Mouse (Mus musculus) testis, adult 2 months (tissue): Measurements from ENCODE around the gene Cox18. TPM values are rescaled to one million over a fixed set of nuclear protein-coding genes. Genes with fewer than 3 reads are reported as not detected.
"Not testable (repeated sequence)": the region's sequence is repeated elsewhere in the genome, so short reads cannot be mapped to it uniquely, and the experiment has no call there.

ENCODE experiments used
- H3K27ac ChIP-seq: fragments of 200-500 bp; 2 replicates; pipeline ENCODE4 v1.5.1; 2012; ENCODE audit warnings: low read depth, low read length; ENCODE audit not compliant: control insufficient read depth, insufficient read depth
- H3K27me3 ChIP-seq: fragments of 200-500 bp; 2 replicates; pipeline ENCODE4 v1.6.1; 2012; ENCODE audit warnings: mild to moderate bottlenecking, low read length, moderate library complexity; ENCODE audit not compliant: control insufficient read depth, insufficient read depth
- H3K36me3 ChIP-seq: fragments of 200-500 bp; 2 replicates; pipeline ENCODE4 v1.6.1; 2012; ENCODE audit warnings: mild to moderate bottlenecking, low read length; ENCODE audit not compliant: control insufficient read depth, insufficient read depth
- H3K4me1 ChIP-seq: fragments of 200-500 bp; 2 replicates; pipeline ENCODE4 v1.6.1; 2012; ENCODE audit warnings: low read length; ENCODE audit not compliant: control insufficient read depth, insufficient read depth
- H3K4me3 ChIP-seq: fragments of 200-500 bp; 2 replicates; pipeline ENCODE4 v1.5.1; 2012; ENCODE audit warnings: low read depth, mild to moderate bottlenecking, low read length, moderate library complexity, mixed read lengths; ENCODE audit not compliant: control insufficient read depth
- CTCF ChIP-seq: fragments of 200-500 bp; IDR thresholded peaks from 2 replicates; pipeline ENCODE4 v1.5.1; 2012; ENCODE audit warnings: low read depth, mild to moderate bottlenecking, inconsistent platforms, low read length, moderate library complexity; ENCODE audit not compliant: control insufficient read depth, insufficient read depth, insufficient replicate concordance
- POLR2A ChIP-seq: fragments of 200-500 bp; IDR thresholded peaks from 2 replicates; pipeline ENCODE4 v1.6.1; 2012; ENCODE audit warnings: low read depth, mild to moderate bottlenecking, inconsistent platforms, low read length, moderate library complexity; ENCODE audit not compliant: control insufficient read depth
- polyA plus RNA-seq: library from polyadenylated mRNA; depleted of rRNA; stranded (reverse); fragments of >200 nt; gene quantifications from 2 replicates; pipeline ENCODE4 v1.2.3, GENCODE M21; 2012; rRNA removed

Cox18 gene
- 15.3 and 16.3 TPM in 2 replicates for polyA plus RNA-seq

GRCm38 (mm10) chr5:90223534-90224381 lies at the start of gene Cox18:
Gene Cox18, minus strand, starts transcription at chr5:90224001.
- Histone ChIP-seq H3K4me3 (peak within 1 kb of the TSS; percentile 96), H3K27me3 (no peaks in the 10 kb centered on the region), H3K36me3 (peaks cover 1% of the 10 kb centered on the region; the same call in 1 of the 2 replicates), H3K27ac (peak within 1 kb of the TSS; percentile 93), H3K4me1 (peaks cover 5% of the 10 kb centered on the region; the same call in 1 of the 2 replicates)
- TF ChIP-seq CTCF = no peak
- TF ChIP-seq POLR2A = peak; percentile 98

GRCm38 (mm10) chr5:90262230-90262629 lies 38.4 kb upstream of the Cox18 start:
- not testable (repeated sequence) for H3K4me1 ChIP-seq, H3K27me3 ChIP-seq, H3K27ac ChIP-seq, H3K4me3 ChIP-seq, H3K36me3 ChIP-seq

- Histone ChIP-seq H3K4me3 (no peak overlapping the region), H3K27me3 (no peaks in the 10 kb centered on the region), H3K36me3 (no peaks in the 10 kb centered on the region; the same call in 1 of the 2 replicates), H3K27ac (no peak overlapping the region), H3K4me1 (no peaks in the 10 kb centered on the region)
- no peak for TF ChIP-seq POLR2A
- no peak for TF ChIP-seq CTCF
Observed at GRCm38 (mm10) chr5:90257023-90257422, 33.2 kb upstream of the Cox18 start.

GRCm38 (mm10) chr5:90247503-90247902 lies 23.7 kb upstream of the Cox18 start:
- H3K4me3 ChIP-seq = no peak overlapping the region; the same call in 1 of the 2 replicates
- no peaks in the 10 kb centered on the region for H3K27me3 ChIP-seq
- H3K36me3 ChIP-seq = peaks cover 7% of the 10 kb centered on the region
- H3K27ac ChIP-seq = no peak overlapping the region
- H3K4me1 ChIP-seq = no peaks in the 10 kb centered on the region
- TF ChIP-seq CTCF (no peak), POLR2A (no peak)

- TF ChIP-seq POLR2A (no peak), CTCF (no peak)
- Histone ChIP-seq H3K4me1 (no peaks in the 10 kb centered on the region), H3K4me3 (peak overlapping the region; percentile 15; the same call in 1 of the 2 replicates), H3K27ac (no peak overlapping the region), H3K36me3 (peaks cover 7% of the 10 kb centered on the region), H3K27me3 (no peaks in the 10 kb centered on the region)
Observed at GRCm38 (mm10) chr5:90246987-90247386, 23.2 kb upstream of the Cox18 start.

- Histone ChIP-seq H3K4me3 (peak overlapping the region; percentile 15; the same call in 1 of the 2 replicates), H3K27ac (no peak overlapping the region), H3K27me3 (no peaks in the 10 kb centered on the region), H3K4me1 (no peaks in the 10 kb centered on the region), H3K36me3 (peaks cover 7% of the 10 kb centered on the region)
- TF ChIP-seq POLR2A (no peak), CTCF (no peak)
Observed at GRCm38 (mm10) chr5:90246567-90246966, 22.8 kb upstream of the Cox18 start.

GRCm38 (mm10) chr5:90245416-90245815 lies 21.6 kb upstream of the Cox18 start:
- TF ChIP-seq CTCF = no peak
- TF ChIP-seq POLR2A = no peak
- Histone ChIP-seq H3K36me3 (peaks cover 7% of the 10 kb centered on the region), H3K27ac (no peak overlapping the region), H3K27me3 (no peaks in the 10 kb centered on the region), H3K4me1 (no peaks in the 10 kb centered on the region), H3K4me3 (no peak overlapping the region)

GRCm38 (mm10) chr5:90235217-90235616 lies 11.4 kb upstream of the Cox18 start:
- no peaks in the 10 kb centered on the region for H3K27me3 ChIP-seq
- TF ChIP-seq CTCF (no peak), POLR2A (no peak)
- H3K36me3 ChIP-seq = peaks cover 4% of the 10 kb centered on the region
- H3K4me3 ChIP-seq = no peak overlapping the region
- no peaks in the 10 kb centered on the region for H3K4me1 ChIP-seq
- no peak overlapping the region for H3K27ac ChIP-seq
